Mouse (Mus musculus) left cerebral cortex, postnatal 14 days (tissue): ENCODE measurements around the gene Gtf2a1. TPM values are rescaled to one million over a fixed set of nuclear protein-coding genes. Genes with fewer than 3 reads are reported as not detected.
"Not testable (repeated sequence)": the region's sequence is repeated elsewhere in the genome, so short reads cannot be mapped to it uniquely, and the experiment has no call there.

Experiments used
- DNase-seq, 2 experiments: peaks; one replicate each; pipeline ENCODE4 v3.0.0; 2021 to 2022; ENCODE audit warnings: low spot score in 2 of 2, mixed read lengths in 1 of 2
- intact Hi-C: fragments of 180-260 bp; cut with DNase I; formaldehyde crosslinking; loops from one replicate; pipeline ENCODE4 v1.15.1; 2025
- long read RNA-seq, 2 experiments: library from polyadenylated mRNA; stranded (forward); transcript quantifications; one replicate each; pipeline ENCODE4 v2.0.0; 2021
- total RNA-seq, 2 experiments: library from RNA; stranded (reverse); gene quantifications; 2 replicates each; pipeline ENCODE4 v1.2.3; 2021

Gene Gtf2a1
- 10 to 100 TPM; 44.4 to 51.5 TPM for total RNA-seq
- long read RNA-seq, experiment 1, partial matches to known transcripts, result 0 of 5 reads
- long read RNA-seq, experiment 1, other reads (novel, unspliced or antisense), result 5 of 5 reads
- long read RNA-seq, experiment 2, partial matches to known transcripts, result 0 of 2 reads
- long read RNA-seq, experiment 2, other reads (novel, unspliced or antisense), result 2 of 2 reads

DNA sequence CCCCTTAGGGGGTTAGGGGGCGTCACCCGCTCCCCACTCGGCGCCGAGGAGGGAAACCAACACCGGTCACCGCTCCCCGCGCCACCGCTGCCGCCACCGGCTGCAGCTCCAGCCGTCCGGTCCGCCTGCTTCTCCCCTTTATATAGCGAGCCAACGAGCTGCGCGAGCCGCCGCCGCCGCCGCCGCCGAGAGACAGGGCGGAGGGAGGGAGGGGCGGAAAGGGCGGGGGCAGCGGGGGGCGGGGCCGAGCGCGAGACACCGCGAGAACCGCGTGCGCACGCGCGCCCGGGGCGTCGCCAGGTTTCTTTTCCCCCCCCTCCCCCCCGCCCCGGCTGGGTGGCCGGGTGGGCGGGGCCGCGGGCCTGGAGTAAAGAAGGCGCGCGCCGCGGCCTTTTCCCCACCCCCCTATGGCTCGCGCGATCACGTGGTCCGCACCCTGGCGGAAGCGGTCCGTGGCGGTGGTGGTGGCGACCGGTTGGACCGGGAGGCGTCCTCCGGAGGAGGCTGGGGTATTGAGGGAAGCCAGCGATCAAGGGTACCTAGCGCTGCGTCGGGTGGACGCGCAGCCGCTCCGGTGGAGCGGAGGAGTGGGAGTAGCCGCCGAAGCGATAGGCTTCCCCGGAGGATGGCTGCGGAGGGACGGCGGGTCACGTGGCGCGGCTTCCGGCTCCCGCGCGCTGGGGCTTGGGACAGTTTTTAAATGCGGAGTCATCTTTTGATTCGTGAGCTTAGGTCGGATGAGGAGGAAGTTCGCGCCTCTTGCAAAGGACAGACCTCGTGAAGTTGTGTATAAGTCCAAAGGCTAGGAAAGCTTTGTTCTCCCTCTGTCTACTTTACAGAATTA, at the start of gene Gtf2a1:
Gtf2a1 (minus strand) TSS at position 641 of the 844 bp plus-strand sequence.
- intact Hi-C loops, result no loop called here
- peak; percentile 93 for DNase-seq

DNA sequence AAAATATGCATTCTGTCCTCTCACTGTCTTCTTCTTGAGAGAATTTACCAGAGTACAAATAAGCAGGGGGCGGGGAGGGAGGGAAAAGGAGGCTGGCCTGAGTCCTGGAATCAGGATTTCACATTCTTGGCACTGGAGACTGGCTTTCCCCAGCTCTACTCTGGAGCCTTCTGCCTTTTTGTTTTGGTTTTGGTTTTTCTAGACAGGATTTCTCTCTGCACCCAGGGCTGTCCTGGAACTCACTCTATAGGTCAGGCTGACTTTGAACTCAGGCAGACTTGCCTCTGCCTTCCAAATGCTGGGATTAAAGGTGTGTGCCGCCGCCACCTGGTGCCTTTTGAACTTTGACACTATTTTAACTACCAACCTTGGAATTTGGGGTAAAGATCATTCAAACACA, 48.1 kb upstream of the Gtf2a1 start:
- DNase-seq, result no peak
- intact Hi-C loops, result no loop called here

DNA sequence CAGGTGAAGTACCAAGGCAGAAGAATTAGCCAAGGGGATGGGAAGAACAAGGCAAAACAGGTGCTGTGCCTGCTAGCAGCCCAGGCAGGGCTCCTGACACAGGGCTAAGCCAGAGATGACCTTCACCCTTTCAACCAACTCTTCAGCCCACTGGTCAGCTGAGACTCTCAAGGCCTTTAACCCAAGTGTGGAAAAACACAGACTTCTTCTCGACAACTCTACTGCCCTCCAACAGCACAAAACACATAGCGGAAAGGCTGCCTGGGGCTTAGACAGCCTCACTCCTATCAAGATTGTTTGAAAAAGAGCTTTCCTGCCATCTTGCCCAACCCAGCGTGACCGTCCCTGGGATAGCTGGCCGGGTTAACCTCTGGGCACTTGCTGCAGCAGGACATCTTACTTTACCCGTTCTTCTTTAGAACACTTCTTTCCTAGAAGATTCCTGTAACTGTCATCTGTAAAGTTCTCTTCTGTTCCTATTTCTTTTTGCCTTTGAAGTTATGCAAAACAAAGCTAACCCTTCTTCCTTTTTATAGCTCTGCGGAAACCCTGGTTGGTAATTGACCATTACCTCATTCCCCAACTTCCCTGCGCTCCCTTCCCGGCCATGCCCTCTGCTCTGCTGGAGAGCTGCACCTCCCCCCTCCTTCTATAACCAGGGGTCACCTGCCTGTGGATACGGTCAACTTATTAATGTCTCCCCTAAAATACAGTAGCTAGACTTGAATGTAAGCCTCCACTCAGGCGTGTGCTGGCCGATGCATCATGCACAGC, 47.0 kb upstream of the Gtf2a1 start:
- no peak for DNase-seq
- intact Hi-C loops, result no loop called here

DNA sequence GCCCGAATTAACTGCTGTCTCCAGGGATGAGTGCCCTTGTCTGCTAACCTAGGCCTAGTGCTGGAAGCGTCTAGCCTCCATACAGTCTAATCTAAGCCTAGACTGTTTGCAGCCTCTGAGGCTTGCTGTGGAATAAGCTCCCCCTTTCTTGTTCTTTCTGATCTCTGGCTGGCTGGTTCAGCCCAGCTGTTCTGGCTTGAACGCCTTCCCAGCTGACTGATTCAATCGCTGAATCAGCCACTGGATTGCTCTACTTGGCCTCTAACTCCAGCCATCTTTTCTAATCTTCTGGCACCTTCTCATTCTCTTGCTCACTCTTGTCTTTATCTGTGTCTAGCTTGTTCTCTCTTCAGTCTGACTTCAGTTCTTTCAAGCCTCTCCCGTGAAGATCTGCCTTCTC, 36.2 kb upstream of the Gtf2a1 start:
- no peak for DNase-seq
- intact Hi-C loops, result no loop called here

DNA sequence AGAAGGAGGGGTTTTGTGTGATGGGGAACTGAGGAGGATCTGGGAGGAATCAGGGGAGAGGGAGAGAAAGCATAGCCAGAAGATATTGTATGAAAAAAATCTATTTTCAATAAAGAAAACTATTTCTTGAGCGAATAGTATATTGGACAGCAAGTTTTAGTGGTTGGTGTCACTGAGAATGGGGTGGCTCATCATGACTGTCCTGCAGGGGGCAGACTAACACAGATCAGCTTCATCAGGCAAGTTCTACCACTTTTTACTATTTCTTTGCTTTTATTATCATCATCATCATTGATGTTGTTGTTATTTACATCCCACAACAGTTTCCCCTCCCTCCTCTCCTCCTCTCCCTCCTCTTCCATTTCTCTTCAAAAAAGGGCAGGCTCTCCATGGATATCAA, 34.7 kb upstream of the Gtf2a1 start:
- intact Hi-C loops, result no loop called here
- DNase-seq, result peak in 1 of 2 experiments; percentile 13

DNA sequence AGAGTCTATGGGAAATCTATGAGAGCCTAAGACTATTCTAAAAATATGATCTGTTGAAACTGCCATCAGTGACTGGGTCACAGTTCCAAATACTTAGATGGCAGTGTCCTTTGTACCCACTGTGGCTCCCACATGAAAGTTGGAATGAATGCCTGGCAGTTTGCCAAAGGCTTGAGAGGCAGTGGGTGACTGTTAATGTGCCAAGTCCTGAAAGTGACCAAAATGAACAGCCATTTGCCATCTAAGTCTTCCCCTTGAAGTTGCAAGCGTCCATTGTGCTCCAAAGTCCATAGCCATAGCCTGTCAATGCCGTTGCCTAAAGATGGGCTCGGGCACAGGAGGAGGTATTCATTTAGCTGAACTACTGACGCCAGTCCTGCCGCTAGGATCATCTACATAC, 19.1 kb upstream of the Gtf2a1 start:
- intact Hi-C loops, result no loop called here

DNA sequence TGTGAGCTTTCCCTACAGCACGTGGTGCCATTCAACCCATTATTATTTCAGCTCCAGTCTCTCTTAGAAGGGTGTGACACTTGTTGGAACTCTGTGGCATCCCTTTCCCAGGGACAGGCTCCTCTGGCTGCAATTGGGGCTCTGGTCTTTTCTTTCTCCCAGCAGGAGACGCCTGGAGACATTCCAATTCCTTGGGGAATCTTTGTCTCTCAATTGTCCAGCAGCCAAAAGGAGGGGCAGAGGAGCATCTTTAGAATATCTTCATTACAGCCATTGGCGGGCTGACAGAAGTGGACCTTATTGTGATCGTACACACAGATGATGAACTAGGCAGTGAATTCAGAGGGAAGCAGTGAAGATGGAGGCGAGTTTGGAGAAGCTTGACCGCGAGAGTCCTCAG, 17.4 kb upstream of the Gtf2a1 start:
- intact Hi-C loops, result no loop called here

More for the DNA sequence above, 19.1 kb upstream of the Gtf2a1 start:
- DNase-seq, result peak in 1 of 2 experiments; percentile 41

DNA sequence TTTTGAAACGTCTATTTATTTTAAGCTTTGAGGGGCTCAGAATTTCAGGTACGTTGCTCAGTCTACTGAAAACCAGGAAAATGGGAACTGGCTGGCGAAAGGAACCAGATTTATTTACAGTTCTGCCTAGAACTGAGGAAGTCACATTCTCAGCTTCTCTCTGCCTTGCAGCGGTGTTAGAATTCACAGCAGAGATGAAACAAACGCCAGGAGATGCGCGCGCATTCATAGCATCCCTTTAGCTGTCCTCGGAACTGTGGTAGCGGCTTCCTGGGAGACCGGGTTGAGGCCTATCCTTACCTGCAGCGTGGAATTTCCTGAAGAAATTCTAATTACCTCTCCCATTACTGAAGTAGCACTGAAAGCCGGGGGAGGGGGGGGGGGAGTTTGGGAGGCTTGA, 16.4 kb upstream of the Gtf2a1 start:
- peak; percentile 54 to 62 for DNase-seq
- intact Hi-C loops, result no loop called here

More for the DNA sequence above, 17.4 kb upstream of the Gtf2a1 start:
- no peak for DNase-seq

DNA sequence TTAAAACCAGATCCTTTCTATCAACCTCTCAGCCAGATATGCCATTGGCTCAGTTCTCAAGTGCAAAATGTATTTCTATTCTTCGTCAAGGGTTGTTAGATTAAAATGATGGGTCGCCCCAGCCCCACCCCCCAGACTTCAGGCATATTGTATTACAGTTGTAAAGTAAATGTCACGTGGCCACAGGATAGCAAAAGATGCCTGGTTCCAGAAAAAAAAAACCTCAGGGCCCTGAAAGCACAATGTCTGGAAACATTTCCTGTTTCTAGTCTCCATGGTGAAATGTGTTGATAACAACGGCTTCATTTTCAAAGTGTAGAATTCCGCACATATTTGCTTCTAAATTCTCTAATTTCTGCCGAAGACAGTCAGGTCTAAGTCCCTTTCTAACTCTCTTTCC, 14.3 kb upstream of the Gtf2a1 start:
- intact Hi-C loops, result no loop called here
- no peak for DNase-seq

DNA sequence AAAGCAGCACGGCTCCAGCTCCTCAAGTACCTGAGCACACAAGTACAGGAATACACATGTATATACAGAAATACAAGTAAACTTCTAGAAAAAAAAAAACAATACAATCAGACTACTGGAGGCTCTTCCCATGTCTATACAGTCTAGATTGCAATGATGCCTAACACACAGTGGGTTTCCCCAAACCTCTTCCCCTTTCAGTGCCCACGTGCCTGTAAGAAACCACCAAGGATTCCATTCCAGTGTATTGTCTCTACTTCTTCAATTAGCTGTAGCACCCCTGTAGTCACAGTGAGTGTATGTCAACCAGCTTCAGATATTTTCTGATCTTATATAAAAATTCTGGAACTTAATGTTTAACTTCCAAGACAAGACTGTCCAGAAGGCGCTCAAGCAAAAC, 1.8 kb upstream of the Gtf2a1 start:
- intact Hi-C loops, result no loop called here

DNA sequence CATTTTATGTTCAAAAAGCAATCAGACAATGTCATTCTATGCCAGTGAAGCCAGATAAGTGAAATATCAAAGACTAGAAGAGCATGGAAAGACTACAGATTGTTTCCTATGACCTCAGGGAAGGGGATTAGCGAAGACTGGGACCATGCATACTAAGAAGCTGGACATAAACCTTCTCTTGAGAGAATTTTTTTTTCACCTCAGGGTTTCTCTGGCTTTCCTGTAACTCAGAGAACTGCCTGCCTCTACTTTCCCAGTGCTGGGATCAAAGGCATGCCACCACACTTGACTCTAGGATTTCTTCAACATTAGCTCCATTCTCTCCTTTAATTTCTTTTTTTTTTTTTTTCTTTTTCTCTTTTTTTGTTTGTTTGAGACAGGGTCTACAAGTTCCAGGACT, 904 bp upstream of the Gtf2a1 start:
- intact Hi-C loops, result no loop called here
- no peak for DNase-seq

More for the DNA sequence above, 1.8 kb upstream of the Gtf2a1 start:
- no peak for DNase-seq

DNA sequence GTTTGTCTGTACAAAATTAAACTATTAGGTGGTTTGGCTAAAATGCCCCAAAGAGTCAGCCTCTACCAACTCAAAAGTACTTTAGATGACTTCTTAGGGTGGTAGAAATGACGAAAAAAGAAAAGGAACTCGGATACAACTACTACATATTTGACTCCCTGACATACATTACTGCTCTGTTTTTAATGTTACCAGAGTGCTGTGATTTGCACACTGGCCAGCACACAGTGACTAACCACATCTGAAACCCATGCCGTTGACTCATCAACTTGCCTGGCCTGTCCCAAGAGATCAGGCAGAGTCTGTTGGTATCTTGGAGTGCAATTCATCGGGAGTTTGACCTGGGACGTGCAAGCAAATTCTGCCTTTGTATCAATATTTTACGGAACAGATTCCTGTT, 429 bp upstream of the Gtf2a1 start:
- intact Hi-C loops, result no loop called here
- no peak for DNase-seq

DNA sequence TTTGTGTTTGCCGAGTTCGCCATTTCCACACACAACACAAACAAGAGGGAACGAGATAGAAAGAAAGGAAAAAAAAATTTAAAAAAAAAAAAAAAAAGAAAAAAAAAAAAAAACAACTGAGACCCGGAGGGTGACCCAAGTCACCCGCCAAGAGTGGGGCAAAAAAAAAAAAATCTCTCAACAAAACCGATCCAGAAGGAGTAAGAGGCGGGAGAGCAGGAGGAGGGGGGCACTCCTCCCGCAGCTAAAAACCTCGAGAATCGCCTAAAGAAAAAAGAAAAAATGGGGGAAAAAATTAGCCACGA, 793 bp downstream of the Gtf2a1 start:
- intact Hi-C loops, result no loop called here
- no peak for DNase-seq

DNA sequence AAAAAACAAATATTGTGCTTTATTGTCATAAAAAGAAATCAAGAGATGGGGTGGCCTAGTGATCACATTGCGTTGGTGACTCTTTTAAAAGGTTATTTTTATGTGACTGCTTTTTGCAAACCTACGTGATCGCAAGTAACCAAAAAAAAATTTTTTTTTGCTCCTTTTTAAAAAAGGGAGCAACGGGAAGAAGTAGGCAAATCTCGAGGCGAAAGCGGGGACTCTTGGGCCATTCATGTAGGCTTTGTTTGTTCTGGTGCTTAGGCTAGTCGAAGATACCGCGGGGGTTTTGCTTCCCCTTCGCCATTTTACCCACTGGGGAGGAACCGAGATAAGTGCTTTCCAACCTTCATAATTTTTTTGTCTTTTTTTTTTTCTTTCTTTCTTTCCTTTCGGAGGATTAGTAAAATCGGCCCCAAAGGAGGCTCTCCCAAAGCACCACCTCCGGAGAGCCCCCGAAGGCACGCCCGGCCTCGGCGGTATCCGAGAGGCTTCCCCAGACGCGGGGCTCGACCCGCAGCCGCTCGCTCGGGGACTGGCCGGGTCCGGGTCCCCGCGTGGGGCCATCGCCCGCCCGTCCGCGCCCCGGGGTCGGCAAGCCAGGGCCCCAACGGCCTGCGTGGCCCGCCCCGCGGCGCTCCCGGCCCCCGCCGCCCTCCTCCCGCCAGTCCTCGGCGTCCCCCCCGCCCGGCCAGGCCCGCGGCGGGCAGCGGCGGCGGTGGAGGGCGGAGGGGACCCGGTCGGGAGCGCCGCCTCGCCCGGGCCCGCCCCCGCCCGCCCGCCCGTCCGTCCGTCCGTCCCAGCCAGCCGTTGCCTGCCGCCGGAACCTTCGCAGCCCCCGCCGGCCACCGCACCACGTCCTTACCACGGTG, 1.4 kb downstream of the Gtf2a1 start:
- peak; percentile 32 to 40 for DNase-seq
- intact Hi-C loops, result no loop called here

DNA sequence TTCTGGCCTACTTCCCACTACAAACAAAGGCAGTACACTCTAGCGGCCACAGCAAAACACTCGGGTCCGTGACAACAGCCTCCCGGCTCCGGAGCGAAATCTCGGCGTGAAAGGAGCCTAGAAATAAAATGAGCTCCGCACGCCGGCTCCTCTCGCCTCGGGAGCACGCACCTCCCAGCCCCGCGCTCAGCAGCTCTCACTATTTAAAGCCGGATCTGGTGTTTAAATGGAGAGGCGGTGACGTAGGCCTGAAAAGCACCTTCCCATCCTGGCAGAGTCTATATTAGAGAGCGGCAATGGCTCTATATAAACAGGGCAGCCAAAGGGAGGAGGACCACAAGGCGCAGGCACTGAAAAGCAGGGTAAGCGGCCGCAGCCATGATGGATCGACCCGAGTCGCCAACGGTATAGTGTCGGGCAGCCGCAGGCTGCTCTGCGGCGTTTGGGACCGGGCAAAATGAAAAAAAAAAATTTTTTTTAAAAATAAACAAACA, 2.1 kb downstream of the Gtf2a1 start:
- DNase-seq, result peak; percentile 94 to 95
- intact Hi-C loops, result no loop called here

DNA sequence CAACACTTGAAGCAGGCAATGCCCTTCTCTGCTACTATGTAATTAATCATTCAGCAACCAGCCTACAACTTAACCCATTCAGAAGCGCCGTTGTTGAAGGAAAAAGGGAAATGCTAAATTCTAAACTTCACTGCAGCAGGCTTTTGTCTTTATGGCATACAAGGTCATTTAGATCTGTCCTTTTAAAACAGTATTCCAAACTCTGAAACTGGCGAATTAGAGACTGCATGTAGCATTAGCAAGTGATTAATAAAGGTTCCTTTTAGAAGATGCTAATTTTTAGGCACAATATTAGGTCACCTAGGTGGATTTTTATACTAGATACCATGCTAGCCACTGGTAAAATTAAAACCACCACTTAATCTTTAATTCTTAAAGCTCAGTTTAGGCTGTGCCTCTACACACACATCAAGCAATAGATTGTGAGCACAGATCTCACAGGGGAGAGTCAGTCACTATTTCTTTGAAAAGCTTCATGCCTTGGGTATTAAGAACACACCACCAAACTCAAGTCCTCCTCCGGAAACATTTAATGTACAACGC, 2.7 kb downstream of the Gtf2a1 start:
- intact Hi-C loops, result no loop called here
- DNase-seq, result peak in 1 of 2 experiments; percentile 21

DNA sequence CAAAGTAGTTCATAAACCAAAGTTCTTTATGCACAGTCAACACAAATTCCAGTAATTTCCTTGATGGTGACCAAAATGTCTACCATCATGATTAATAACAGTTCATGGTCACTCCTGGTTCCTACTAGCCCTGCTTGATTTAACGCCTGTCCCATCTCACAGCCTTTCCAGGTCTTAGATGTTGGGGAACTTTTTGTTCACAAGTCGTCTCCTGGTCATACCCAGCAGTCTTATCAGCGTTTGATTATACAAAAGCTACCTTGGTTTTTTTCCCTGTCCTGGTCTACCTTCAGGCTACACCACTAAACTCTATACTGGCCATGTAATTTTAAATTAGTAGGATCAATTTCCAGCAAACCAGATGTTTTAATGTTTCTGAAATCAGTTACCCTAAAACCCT, 3.2 kb downstream of the Gtf2a1 start:
- DNase-seq, result no peak
- intact Hi-C loops, result no loop called here

DNA sequence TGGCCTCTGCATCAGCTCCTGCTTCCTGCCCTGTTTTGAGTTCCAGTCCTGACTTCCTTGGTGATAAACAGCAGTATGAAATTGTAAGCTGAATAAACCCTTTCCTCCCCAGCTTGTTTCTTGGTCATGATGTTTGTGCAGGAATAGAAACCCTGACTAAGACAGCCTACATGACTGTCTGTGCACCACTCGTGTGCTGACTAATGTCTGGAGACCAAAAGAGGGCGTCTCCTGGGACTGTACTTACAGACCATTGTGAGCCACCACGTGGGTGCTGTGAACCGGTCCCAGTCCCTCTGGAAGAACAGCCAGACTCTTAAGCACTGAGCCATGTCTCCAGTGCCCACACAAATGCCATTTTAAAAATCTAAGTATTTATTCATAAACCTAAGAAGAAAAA, 4.5 kb downstream of the Gtf2a1 start:
- DNase-seq, intact Hi-C loops: not testable (repeated sequence)

DNA sequence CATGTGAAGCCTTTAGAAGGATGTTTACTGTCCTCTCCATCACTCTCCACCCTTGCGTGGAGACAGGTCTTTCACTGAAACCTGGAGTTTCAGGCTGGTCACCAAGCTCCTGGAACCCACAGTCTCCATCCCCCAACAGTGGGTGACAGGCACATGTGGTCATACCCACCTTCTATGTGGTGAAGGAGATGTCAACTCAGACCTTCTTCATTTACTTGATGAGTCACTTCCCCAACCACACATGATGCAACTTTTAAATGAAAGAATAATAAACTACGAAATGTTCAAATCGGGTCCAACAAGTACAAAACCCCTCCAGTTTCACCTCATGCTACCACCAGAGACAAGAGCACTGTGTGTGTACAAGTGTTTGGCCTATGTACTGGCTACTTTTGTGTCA, 5.1 kb downstream of the Gtf2a1 start:
- intact Hi-C loops, result no loop called here
- no peak for DNase-seq
